Mouse (Mus musculus): ENCODE measurements around the gene Arfip1.
"Not testable (repeated sequence)": the region's sequence is repeated elsewhere in the genome, so short reads cannot be mapped to it uniquely, and the experiment has no call there.

Gene Arfip1

GRCm38 (mm10) chr3:84570501-84570900, 11.9 kb downstream of the Arfip1 start:
- DNase-seq (ENCODE audit: low spot score in 2 of 2): no peak

- no peak for DNase-seq (ENCODE audit: low spot score in 2 of 2)
These were observed 12.8 kb downstream of the Arfip1 start for GRCm38 (mm10) chr3:84569587-84569986.

- DNase-seq (ENCODE audit: low spot score in 2 of 2): peak in 1 of 2 experiments; percentile 15
These were observed 13.9 kb downstream of the Arfip1 start for GRCm38 (mm10) chr3:84568540-84568939.

- DNase-seq (ENCODE audit: low spot score in 2 of 2): no peak
These were observed 19.0 kb downstream of the Arfip1 start for GRCm38 (mm10) chr3:84563415-84563814.

- not testable (repeated sequence) for DNase-seq (ENCODE audit: low spot score in 2 of 2)
These were observed 19.5 kb downstream of the Arfip1 start for GRCm38 (mm10) chr3:84562911-84563310.

GRCm38 (mm10) chr3:84558301-84558700, 24.1 kb downstream of the Arfip1 start:
- DNase-seq (ENCODE audit: low spot score in 2 of 2): no peak

- no peak for DNase-seq (ENCODE audit: low spot score in 2 of 2)
These were observed 26.6 kb downstream of the Arfip1 start for GRCm38 (mm10) chr3:84555780-84556179.

GRCm38 (mm10) chr3:84547177-84547576, 35.2 kb downstream of the Arfip1 start:
- DNase-seq (ENCODE audit: low spot score in 2 of 2): peak; percentile 5 to 36

GRCm38 (mm10) chr3:84542450-84542849, 40.0 kb downstream of the Arfip1 start:
- peak in 1 of 2 experiments; percentile 37 for DNase-seq (ENCODE audit: low spot score in 2 of 2)

- DNase-seq (ENCODE audit: low spot score in 2 of 2): no peak
These were observed 40.5 kb downstream of the Arfip1 start for GRCm38 (mm10) chr3:84541881-84542280.

GRCm38 (mm10) chr3:84540640-84541039, 41.8 kb downstream of the Arfip1 start:
- no peak for DNase-seq (ENCODE audit: low spot score in 2 of 2)

- DNase-seq (ENCODE audit: low spot score in 2 of 2): no peak
These were observed 45.4 kb downstream of the Arfip1 start for GRCm38 (mm10) chr3:84536987-84537386.

- no peak for DNase-seq (ENCODE audit: low spot score in 2 of 2)
These were observed 49.2 kb downstream of the Arfip1 start for GRCm38 (mm10) chr3:84533227-84533626.

- DNase-seq (ENCODE audit: low spot score in 2 of 2): no peak
These were observed 53.4 kb downstream of the Arfip1 start for GRCm38 (mm10) chr3:84529021-84529420.

GRCm38 (mm10) chr3:84524952-84525351, 57.5 kb downstream of the Arfip1 start:
- no peak for DNase-seq (ENCODE audit: low spot score in 2 of 2)

- DNase-seq (ENCODE audit: low spot score in 2 of 2): no peak
These were observed 66.3 kb downstream of the Arfip1 start for GRCm38 (mm10) chr3:84516163-84516562.

- DNase-seq (ENCODE audit: low spot score in 2 of 2): no peak
These were observed 69.5 kb downstream of the Arfip1 start for GRCm38 (mm10) chr3:84512774-84513515.

- no peak for DNase-seq (ENCODE audit: low spot score in 2 of 2)
These were observed 77.2 kb downstream of the Arfip1 start for GRCm38 (mm10) chr3:84505193-84505592.

- DNase-seq (ENCODE audit: low spot score in 2 of 2): no peak
These were observed 78.1 kb downstream of the Arfip1 start for GRCm38 (mm10) chr3:84504291-84504690.

GRCm38 (mm10) chr3:84502101-84502500, 80.3 kb downstream of the Arfip1 start:
- DNase-seq (ENCODE audit: low spot score in 2 of 2): no peak

GRCm38 (mm10) chr3:84500491-84500890, 81.9 kb downstream of the Arfip1 start:
- no peak for DNase-seq (ENCODE audit: low spot score in 2 of 2)

- DNase-seq (ENCODE audit: low spot score in 2 of 2): no peak
These were observed 84.7 kb downstream of the Arfip1 start for GRCm38 (mm10) chr3:84497718-84498117.

- DNase-seq (ENCODE audit: low spot score in 2 of 2): no peak
These were observed 89.8 kb downstream of the Arfip1 start for GRCm38 (mm10) chr3:84492657-84493056.

GRCm38 (mm10) chr3:84492148-84492547, 90.3 kb downstream of the Arfip1 start:
- DNase-seq (ENCODE audit: low spot score in 2 of 2): no peak

All from heart, adult 9 months (tissue).